Comparison of ENCODE assay signal across 8 mouse cellular contexts in genomic region chr11:120796614-120796946, GRCm38 (mm10). TPM values are rescaled to one million over a fixed set of nuclear protein-coding genes. Genes with fewer than 3 reads are reported as not detected.
DNase-seq lines count a peak whose midpoint lies in the region; ATAC-seq and TF ChIP-seq lines count a peak whose summit lies in the region.

No protein-coding gene starts in this region.

- H3K27ac ChIP-seq in liver, adult 2 months (replicated peaks; ENCODE audit: insufficient read depth, low read depth, low read length) = peak overlapping the region; percentile 17
- peak overlapping the region; percentile 68 for H3K27ac ChIP-seq in embryonic facial prominence, embryonic 13.5 days
- H3K27ac ChIP-seq in intestine, postnatal 0 days (ENCODE audit: low read depth, low read length) = peak overlapping the region; percentile 3; the same call in 1 of the 2 replicates
- peak overlapping the region; percentile 88 for H3K27ac ChIP-seq in neural tube, embryonic 13.5 days (replicated peaks)

- H3K9me3 ChIP-seq in embryonic facial prominence, embryonic 13.5 days = no peaks in the 10 kb centered on the region
- no peaks in the 10 kb centered on the region for H3K9me3 ChIP-seq in intestine, postnatal 0 days (ENCODE audit: control insufficient read depth)
- no peaks in the 10 kb centered on the region for H3K9me3 ChIP-seq in neural tube, embryonic 13.5 days

- peaks cover 15% of the 10 kb centered on the region for H3K79me2 ChIP-seq in liver, adult 2 months (ENCODE audit: control insufficient read depth, insufficient read depth, low read length)

- H3K4me1 ChIP-seq in liver, adult 2 months (ENCODE audit: control insufficient read depth, insufficient read depth, low read length) = peaks cover 15% of the 10 kb centered on the region
- H3K4me1 ChIP-seq in embryonic facial prominence, embryonic 13.5 days = peaks cover 25% of the 10 kb centered on the region
- H3K4me1 ChIP-seq in intestine, postnatal 0 days (replicated peaks; ENCODE audit: control insufficient read depth, insufficient read depth, low read length) = peaks cover 5% of the 10 kb centered on the region; the same call in 1 of the 2 replicates
- peaks cover 28% of the 10 kb centered on the region for H3K4me1 ChIP-seq in neural tube, embryonic 13.5 days (replicated peaks)

- TF ChIP-seq POLR2A in liver, adult 2 months (IDR thresholded peaks at IDR 0.05; ENCODE audit: extremely low read depth, insufficient read depth, low read length) = no peak

- DNase-seq in liver, adult 2 months (ENCODE audit: extremely low read depth, low read depth, low spot score) = no peak
- DNase-seq in liver = no peak
- no peak for DNase-seq in urinary bladder, adult 2 months (ENCODE audit: low spot score)
- DNase-seq in cerebellum, adult 18-20 months = no peak
- no peak for DNase-seq in thymus, postnatal 14 days

- H3K36me3 ChIP-seq in liver, adult 2 months (ENCODE audit: control insufficient read depth, insufficient read depth, low read length) = peaks cover 11% of the 10 kb centered on the region
- H3K36me3 ChIP-seq in embryonic facial prominence, embryonic 13.5 days = peaks cover 33% of the 10 kb centered on the region
- H3K36me3 ChIP-seq in intestine, postnatal 0 days (ENCODE audit: control insufficient read depth, insufficient read depth) = peaks cover 20% of the 10 kb centered on the region
- H3K36me3 ChIP-seq in neural tube, embryonic 13.5 days = peaks cover 29% of the 10 kb centered on the region

- ATAC-seq in embryonic facial prominence, embryonic 13.5 days (ENCODE audit: insufficient number of reproducible peaks, insufficient read depth, low FRiP score, low TSS enrichment, low read depth) = no peak
- no peak for ATAC-seq in intestine, postnatal 0 days
- ATAC-seq in neural tube, embryonic 13.5 days (ENCODE audit: low read depth) = peak; percentile 40

- H3K27me3 ChIP-seq in liver, adult 2 months (ENCODE audit: control insufficient read depth, insufficient read depth, low read length) = no peaks in the 10 kb centered on the region
- no peaks in the 10 kb centered on the region for H3K27me3 ChIP-seq in embryonic facial prominence, embryonic 13.5 days
- H3K27me3 ChIP-seq in intestine, postnatal 0 days (replicated peaks; ENCODE audit: control insufficient read depth, insufficient read depth, low read length) = no peaks in the 10 kb centered on the region
- H3K27me3 ChIP-seq in neural tube, embryonic 13.5 days = no peaks in the 10 kb centered on the region

- no peak for TF ChIP-seq CTCF in liver, adult 2 months (IDR thresholded peaks at IDR 0.05; ENCODE audit: low read depth, low read length)
- no peak for TF ChIP-seq CTCF in intestine, postnatal 0 days (IDR thresholded peaks at IDR 0.05; ENCODE audit: low read depth)

- WGBS in liver, adult 2 months = 40% methylated on average over 8 of the region's 8 CpGs
- 31% methylated on average over 8 of the region's 8 CpGs for WGBS in embryonic facial prominence, embryonic 13.5 days
- WGBS in intestine, postnatal 0 days = 29% methylated on average over 8 of the region's 8 CpGs
- WGBS in neural tube, embryonic 13.5 days = 19% methylated on average over 8 of the region's 8 CpGs

- no peak overlapping the region for H3K4me3 ChIP-seq in liver, adult 2 months (ENCODE audit: insufficient read depth, low read depth, low read length)
- peak overlapping the region; percentile 91 for H3K4me3 ChIP-seq in embryonic facial prominence, embryonic 13.5 days
- H3K4me3 ChIP-seq in intestine, postnatal 0 days (ENCODE audit: low read depth, low read length) = peak overlapping the region; percentile 97
- H3K4me3 ChIP-seq in neural tube, embryonic 13.5 days = peak overlapping the region; percentile 98

- peak overlapping the region; percentile 99 for H3K4me2 ChIP-seq in embryonic facial prominence, embryonic 13.5 days
- peak overlapping the region; percentile 80 for H3K4me2 ChIP-seq in intestine, postnatal 0 days (replicated peaks; ENCODE audit: low read depth)
- H3K4me2 ChIP-seq in neural tube, embryonic 13.5 days = peak overlapping the region; percentile 99

- peak overlapping the region; percentile 47 for H3K9ac ChIP-seq in liver, adult 2 months (ENCODE audit: low read depth, low read length)
- peak overlapping the region; percentile 96 for H3K9ac ChIP-seq in embryonic facial prominence, embryonic 13.5 days
- 0 out of 2 replicates have a peak overlapping the region, but pooled peaks have one; percentile 1 for H3K9ac ChIP-seq in intestine, postnatal 0 days (ENCODE audit: low read depth, low read length)
- peak overlapping the region; percentile 66 for H3K9ac ChIP-seq in neural tube, embryonic 13.5 days

RNA-seq across cellular contexts. Expression of gene Dus1l, which starts 0.4 kb away (rescaled TPM):
- 52.1 and 52.4 TPM in 2 replicates for total RNA-seq in liver, adult 2 months (2014; rRNA removed)
- 69.7 and 70.6 TPM in 2 replicates for polyA plus RNA-seq in liver, adult 2 months (2012; rRNA removed)
- polyA plus RNA-seq in embryonic facial prominence, embryonic 13.5 days (2015; fragmentation: Nextera tagmentation; extraction: Ambion mirVana) = 53.7 and 61.0 TPM in 2 replicates
- 45.5 and 48.5 TPM in 2 replicates for polyA plus RNA-seq in intestine, postnatal 0 days (2015; fragmentation: Nextera tagmentation; extraction: Ambion mirVana)
- 39.8 and 49.0 TPM in 2 replicates for polyA plus RNA-seq in neural tube, embryonic 13.5 days (2015; fragmentation: Nextera tagmentation; extraction: Ambion mirVana)
- polyA plus RNA-seq in urinary bladder, adult 2 months (2012; rRNA removed) = 36.1 and 39.1 TPM in 2 replicates

RNA-seq across cellular contexts. Expression of gene Gps1, which starts 12.5 kb away (rescaled TPM):
- 81.9 and 89.7 TPM in 2 replicates for total RNA-seq in liver, adult 2 months (2014; rRNA removed)
- polyA plus RNA-seq in liver, adult 2 months (2012; rRNA removed) = 97.9 and 99.5 TPM in 2 replicates
- 223 and 233 TPM in 2 replicates for polyA plus RNA-seq in embryonic facial prominence, embryonic 13.5 days (2015; fragmentation: Nextera tagmentation; extraction: Ambion mirVana)
- polyA plus RNA-seq in intestine, postnatal 0 days (2015; fragmentation: Nextera tagmentation; extraction: Ambion mirVana) = 70.9 and 74.8 TPM in 2 replicates
- 243 and 255 TPM in 2 replicates for polyA plus RNA-seq in neural tube, embryonic 13.5 days (2015; fragmentation: Nextera tagmentation; extraction: Ambion mirVana)
- polyA plus RNA-seq in urinary bladder, adult 2 months (2012; rRNA removed) = 119 and 149 TPM in 2 replicates

RNA-seq across cellular contexts. Expression of gene Rfng, which starts 12.6 kb away (rescaled TPM):
- total RNA-seq in liver, adult 2 months (2014; rRNA removed) = 3.1 and 5.7 TPM in 2 replicates
- polyA plus RNA-seq in liver, adult 2 months (2012; rRNA removed) = 25.1 and 28.3 TPM in 2 replicates
- 52.2 and 52.4 TPM in 2 replicates for polyA plus RNA-seq in embryonic facial prominence, embryonic 13.5 days (2015; fragmentation: Nextera tagmentation; extraction: Ambion mirVana)
- polyA plus RNA-seq in intestine, postnatal 0 days (2015; fragmentation: Nextera tagmentation; extraction: Ambion mirVana) = 22.8 and 23.7 TPM in 2 replicates
- polyA plus RNA-seq in neural tube, embryonic 13.5 days (2015; fragmentation: Nextera tagmentation; extraction: Ambion mirVana) = 89.7 and 105 TPM in 2 replicates
- 25.7 and 27.4 TPM in 2 replicates for polyA plus RNA-seq in urinary bladder, adult 2 months (2012; rRNA removed)

RNA-seq across cellular contexts. Expression of gene Fasn, which starts 27.8 kb away (rescaled TPM):
- total RNA-seq in liver, adult 2 months (2014; rRNA removed) = 198 and 203 TPM in 2 replicates
- 639 and 935 TPM in 2 replicates for polyA plus RNA-seq in liver, adult 2 months (2012; rRNA removed)
- 49.3 and 52.2 TPM in 2 replicates for polyA plus RNA-seq in embryonic facial prominence, embryonic 13.5 days (2015; fragmentation: Nextera tagmentation; extraction: Ambion mirVana)
- 10.1 and 11.3 TPM in 2 replicates for polyA plus RNA-seq in intestine, postnatal 0 days (2015; fragmentation: Nextera tagmentation; extraction: Ambion mirVana)
- polyA plus RNA-seq in neural tube, embryonic 13.5 days (2015; fragmentation: Nextera tagmentation; extraction: Ambion mirVana) = 63.8 and 67.4 TPM in 2 replicates
- 187 and 188 TPM in 2 replicates for polyA plus RNA-seq in urinary bladder, adult 2 months (2012; rRNA removed)

RNA-seq across cellular contexts. Expression of gene Hmga1b, which starts 34.0 kb away (rescaled TPM):
- 0.54 and 0.55 TPM in 2 replicates for total RNA-seq in liver, adult 2 months (2014; rRNA removed)
- polyA plus RNA-seq in liver, adult 2 months (2012; rRNA removed) = 0.07 and 0.12 TPM in 2 replicates
- 4.3 and 9.4 TPM in 2 replicates for polyA plus RNA-seq in embryonic facial prominence, embryonic 13.5 days (2015; fragmentation: Nextera tagmentation; extraction: Ambion mirVana)
- 10.8 and 12.2 TPM in 2 replicates for polyA plus RNA-seq in intestine, postnatal 0 days (2015; fragmentation: Nextera tagmentation; extraction: Ambion mirVana)
- polyA plus RNA-seq in neural tube, embryonic 13.5 days (2015; fragmentation: Nextera tagmentation; extraction: Ambion mirVana) = 2.4 and 2.5 TPM in 2 replicates
- polyA plus RNA-seq in urinary bladder, adult 2 months (2012; rRNA removed) = 1.7 and 2.1 TPM in 2 replicates

Comparison
In these comparisons a context has a peak if more than half of its experiments do, and no peak if none do; other contexts are left out.
1. H3K27ac ChIP-seq: peak in every context shown above with its lines; median percentile 88 in neural tube, embryonic 13.5 days; 68 in embryonic facial prominence, embryonic 13.5 days; 17 in liver, adult 2 months; 3 in intestine, postnatal 0 days.
2. H3K9ac ChIP-seq: peak in every context shown above with its lines; median percentile 96 in embryonic facial prominence, embryonic 13.5 days; 66 in neural tube, embryonic 13.5 days; 47 in liver, adult 2 months; 1 in intestine, postnatal 0 days.